Mouse (Mus musculus): ENCODE results near the gene Crat. TPM values are rescaled to one million over a fixed set of nuclear protein-coding genes. Genes with fewer than 3 reads are reported as not detected.
A peak's percentile ranks its signal among the peaks of the same experiment; 100 is the strongest.

The Crat gene
- 24.3 and 29.0 TPM in 2 replicates for polyA plus RNA-seq (2015; fragmentation: Nextera tagmentation; extraction: Ambion mirVana)

- Histone ChIP-seq H3K4me3 (replicated peaks) (peak within 1 kb of the TSS; percentile 100), H3K4me1 (replicated peaks) (peaks cover 58% of the 10 kb centered on the region), H3K27ac (replicated peaks) (peak within 1 kb of the TSS; percentile 96), H3K27me3 (no peaks in the 10 kb centered on the region), H3K4me2 (peak within 1 kb of the TSS; percentile 89), H3K36me3 (replicated peaks) (peaks cover 17% of the 10 kb centered on the region), H3K9me3 (replicated peaks) (no peaks in the 10 kb centered on the region), H3K9ac (peak within 1 kb of the TSS; percentile 100)
- peak; percentile 89 for ATAC-seq (ENCODE audit: insufficient read depth)
- under 1% methylated on average over 58 of the region's 58 CpGs for WGBS (ENCODE audit: insufficient replicate concordance)
Observed at GRCm38 (mm10) chr2:30415157-30415935, at the start of gene Crat. TSS of gene Crat (minus strand) at chr2:30415813.

GRCm38 (mm10) chr2:30464411-30464810 is 48.8 kb upstream of the Crat start:
- Histone ChIP-seq H3K4me2 (peak overlapping the region; percentile 61), H3K4me3 (replicated peaks) (peak overlapping the region; percentile 54), H3K9ac (peak overlapping the region; percentile 3; the same call in 1 of the 2 replicates), H3K27ac (replicated peaks) (peak overlapping the region; percentile 43; the same call in 1 of the 2 replicates), H3K4me1 (replicated peaks) (peaks cover 19% of the 10 kb centered on the region), H3K9me3 (replicated peaks) (no peaks in the 10 kb centered on the region), H3K36me3 (replicated peaks) (no peaks in the 10 kb centered on the region), H3K27me3 (peaks cover 23% of the 10 kb centered on the region)
- no peak for ATAC-seq (ENCODE audit: insufficient read depth)
- WGBS (ENCODE audit: insufficient replicate concordance), result 37% methylated on average over 5 of the region's 5 CpGs

DNA sequence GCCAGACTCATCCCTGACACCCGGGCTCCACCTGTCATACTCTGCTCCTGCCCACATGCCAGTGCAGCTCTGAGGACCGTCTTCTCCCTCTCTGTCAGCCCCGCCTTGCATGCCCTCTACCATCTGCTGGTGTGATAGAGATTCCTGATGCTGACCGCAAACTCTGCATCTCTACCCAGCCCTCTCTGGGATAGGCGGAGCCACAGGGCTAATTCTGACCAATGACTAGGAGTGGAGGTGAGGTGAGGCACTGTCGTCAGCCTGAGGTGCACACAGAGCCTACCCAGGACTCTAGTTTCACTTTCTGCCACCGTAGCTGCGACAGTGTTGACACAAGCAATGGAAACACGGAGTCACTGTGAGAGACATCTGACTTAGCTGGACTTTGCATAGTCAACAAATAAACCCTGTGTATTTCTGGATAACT is 48.3 kb upstream of the Crat start:
- H3K36me3 ChIP-seq (replicated peaks), result 0 out of 2 replicates have a peak, but pooled peaks cover 4% of the 10 kb centered on the region
- H3K4me1 ChIP-seq (replicated peaks), result peaks cover 19% of the 10 kb centered on the region
- H3K4me3 ChIP-seq (replicated peaks), result peak overlapping the region; percentile 54
- peak overlapping the region; percentile 61; the same call in 1 of the 2 replicates for H3K27ac ChIP-seq (replicated peaks)
- peak; percentile 94 for ATAC-seq (ENCODE audit: insufficient read depth)
- peaks cover 18% of the 10 kb centered on the region for H3K27me3 ChIP-seq
- peak overlapping the region; percentile 3; the same call in 1 of the 2 replicates for H3K9ac ChIP-seq
- H3K9me3 ChIP-seq (replicated peaks), result no peaks in the 10 kb centered on the region
- under 1% methylated on average over 9 of the region's 9 CpGs for WGBS (ENCODE audit: insufficient replicate concordance)
- peak overlapping the region; percentile 61 for H3K4me2 ChIP-seq

GRCm38 (mm10) chr2:30463341-30463761 is 47.7 kb upstream of the Crat start:
- H3K27me3 ChIP-seq, result peaks cover 13% of the 10 kb centered on the region
- 18% methylated on average over 5 of the region's 5 CpGs for WGBS (ENCODE audit: insufficient replicate concordance)
- H3K4me1 ChIP-seq (replicated peaks), result peaks cover 19% of the 10 kb centered on the region
- H3K9me3 ChIP-seq (replicated peaks), result no peaks in the 10 kb centered on the region
- peak overlapping the region; percentile 3; the same call in 1 of the 2 replicates for H3K9ac ChIP-seq
- 0 out of 2 replicates have a peak, but pooled peaks have one; percentile 1 for ATAC-seq (ENCODE audit: insufficient read depth)
- peak overlapping the region; percentile 54 for H3K4me3 ChIP-seq (replicated peaks)
- H3K27ac ChIP-seq (replicated peaks), result peak overlapping the region; percentile 61; the same call in 1 of the 2 replicates
- peak overlapping the region; percentile 61 for H3K4me2 ChIP-seq
- H3K36me3 ChIP-seq (replicated peaks), result 0 out of 2 replicates have a peak, but pooled peaks cover 5% of the 10 kb centered on the region

GRCm38 (mm10) chr2:30459241-30459640 is 43.6 kb upstream of the Crat start:
- Histone ChIP-seq H3K4me3 (replicated peaks) (no peak overlapping the region), H3K27me3 (no peaks in the 10 kb centered on the region), H3K4me2 (no peak overlapping the region), H3K27ac (replicated peaks) (no peak overlapping the region), H3K36me3 (replicated peaks) (0 out of 2 replicates have a peak, but pooled peaks cover 5% of the 10 kb centered on the region), H3K9ac (no peak overlapping the region), H3K9me3 (replicated peaks) (no peaks in the 10 kb centered on the region), H3K4me1 (replicated peaks) (peaks cover 14% of the 10 kb centered on the region)
- no peak for ATAC-seq (ENCODE audit: insufficient read depth)
- 82% methylated on average over 6 of the region's 6 CpGs for WGBS (ENCODE audit: insufficient replicate concordance)

DNA sequence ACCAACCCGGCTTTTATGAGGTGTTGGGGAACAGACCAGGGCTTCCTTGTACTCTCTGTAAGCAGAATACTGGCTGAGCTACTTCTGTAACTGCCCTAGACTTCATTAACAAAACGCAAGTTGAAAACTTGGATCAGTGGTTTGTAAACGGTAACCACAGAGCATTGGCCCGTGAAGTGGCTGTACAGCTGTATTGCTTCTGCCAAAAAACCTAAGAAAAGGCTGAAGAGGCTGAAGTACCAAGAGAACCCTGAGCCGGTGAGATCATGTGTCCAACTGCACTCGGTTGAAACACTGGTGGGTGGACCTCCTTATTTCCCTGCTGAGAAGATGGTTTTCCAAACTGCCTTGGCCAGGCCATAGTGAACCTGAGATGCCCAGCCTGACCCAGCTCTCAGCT is 42.7 kb upstream of the Crat start:
- Histone ChIP-seq H3K9ac (no peak overlapping the region), H3K27me3 (no peaks in the 10 kb centered on the region), H3K27ac (replicated peaks) (no peak overlapping the region), H3K4me2 (no peak overlapping the region), H3K36me3 (replicated peaks) (peaks cover 10% of the 10 kb centered on the region; the same call in 1 of the 2 replicates), H3K9me3 (replicated peaks) (no peaks in the 10 kb centered on the region), H3K4me1 (replicated peaks) (peaks cover 6% of the 10 kb centered on the region), H3K4me3 (replicated peaks) (no peak overlapping the region)
- ATAC-seq (ENCODE audit: insufficient read depth), result no peak
- WGBS (ENCODE audit: insufficient replicate concordance), result 78% methylated on average over 6 of the region's 6 CpGs

DNA sequence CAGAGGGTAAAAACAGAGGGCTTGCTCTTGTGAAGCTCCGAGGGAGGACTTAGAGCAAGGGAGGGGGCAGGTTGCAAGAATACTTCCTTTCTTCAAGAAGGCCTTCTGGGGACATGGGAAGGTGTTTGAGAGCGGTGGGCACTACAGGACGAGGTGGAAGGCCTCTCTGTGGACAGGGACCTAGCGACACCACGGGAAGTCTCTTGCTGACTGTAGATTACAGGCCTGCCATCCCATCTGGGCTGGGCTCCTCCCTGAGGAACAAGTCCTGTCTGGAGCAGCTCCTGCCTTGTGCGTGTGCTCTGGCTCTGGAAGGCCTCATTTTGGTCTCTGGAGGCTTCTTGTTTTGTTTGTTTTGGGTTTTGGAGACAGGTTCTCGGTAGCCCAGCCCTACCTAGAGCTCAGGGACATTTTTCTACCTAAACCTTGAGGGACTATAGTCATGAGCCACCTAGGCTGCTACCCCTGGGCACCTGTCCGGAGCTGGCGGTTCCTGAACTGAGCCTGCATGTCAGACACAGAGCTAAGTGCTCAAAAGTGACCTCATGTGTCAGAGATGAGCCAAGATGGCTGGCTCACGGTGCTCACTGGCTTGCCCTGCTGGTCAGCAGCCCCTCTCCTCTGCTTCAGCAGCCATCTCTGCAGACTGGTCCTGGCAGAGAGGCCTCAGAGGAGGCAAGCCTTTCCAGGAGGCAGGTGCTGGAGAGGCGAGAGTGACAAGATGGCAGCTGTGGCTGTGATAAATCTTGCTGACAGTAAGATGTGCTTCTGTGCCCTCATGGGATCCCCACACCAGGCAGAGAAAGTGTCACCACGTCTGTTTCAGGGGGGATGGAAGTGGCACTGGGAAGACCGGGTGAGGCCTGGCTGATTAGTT is 40.7 kb upstream of the Crat start:
- H3K4me3 ChIP-seq (replicated peaks), result no peak overlapping the region
- H3K9me3 ChIP-seq (replicated peaks), result no peaks in the 10 kb centered on the region
- no peaks in the 10 kb centered on the region for H3K4me1 ChIP-seq (replicated peaks)
- H3K27ac ChIP-seq (replicated peaks), result no peak overlapping the region
- H3K27me3 ChIP-seq, result no peaks in the 10 kb centered on the region
- H3K4me2 ChIP-seq, result no peak overlapping the region
- WGBS (ENCODE audit: insufficient replicate concordance), result 64% methylated on average over 13 of the region's 13 CpGs
- ATAC-seq (ENCODE audit: insufficient read depth), result no peak
- H3K36me3 ChIP-seq (replicated peaks), result peaks cover 11% of the 10 kb centered on the region; the same call in 1 of the 2 replicates
- no peak overlapping the region for H3K9ac ChIP-seq

DNA sequence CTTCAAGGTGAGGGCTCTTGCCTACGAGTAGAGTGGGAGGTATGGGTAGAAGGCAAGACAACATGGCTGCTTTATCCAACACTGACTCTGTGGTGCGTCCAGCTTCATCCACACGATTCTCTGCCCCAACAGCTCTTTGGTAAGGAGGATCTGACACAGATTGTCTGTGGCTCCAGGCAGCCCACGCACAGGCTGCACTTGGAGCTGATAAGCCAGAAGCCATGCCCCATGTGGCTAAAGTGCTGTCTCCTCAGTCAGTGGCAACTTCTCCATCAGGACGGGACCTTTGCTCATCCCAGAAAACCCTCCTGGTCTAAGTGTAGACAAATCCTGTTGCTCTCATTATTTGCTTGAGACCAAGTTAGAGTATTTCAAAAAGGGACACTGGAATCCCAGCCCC is 39.0 kb upstream of the Crat start:
- WGBS (ENCODE audit: insufficient replicate concordance), result 36% methylated on average over 5 of the region's 5 CpGs
- Histone ChIP-seq H3K9ac (no peak overlapping the region), H3K4me3 (replicated peaks) (no peak overlapping the region), H3K36me3 (replicated peaks) (peaks cover 26% of the 10 kb centered on the region), H3K27ac (replicated peaks) (no peak overlapping the region), H3K9me3 (replicated peaks) (0 out of 2 replicates have a peak, but pooled peaks cover 3% of the 10 kb centered on the region), H3K4me1 (replicated peaks) (no peaks in the 10 kb centered on the region), H3K4me2 (no peak overlapping the region), H3K27me3 (no peaks in the 10 kb centered on the region)
- ATAC-seq (ENCODE audit: insufficient read depth), result no peak

DNA sequence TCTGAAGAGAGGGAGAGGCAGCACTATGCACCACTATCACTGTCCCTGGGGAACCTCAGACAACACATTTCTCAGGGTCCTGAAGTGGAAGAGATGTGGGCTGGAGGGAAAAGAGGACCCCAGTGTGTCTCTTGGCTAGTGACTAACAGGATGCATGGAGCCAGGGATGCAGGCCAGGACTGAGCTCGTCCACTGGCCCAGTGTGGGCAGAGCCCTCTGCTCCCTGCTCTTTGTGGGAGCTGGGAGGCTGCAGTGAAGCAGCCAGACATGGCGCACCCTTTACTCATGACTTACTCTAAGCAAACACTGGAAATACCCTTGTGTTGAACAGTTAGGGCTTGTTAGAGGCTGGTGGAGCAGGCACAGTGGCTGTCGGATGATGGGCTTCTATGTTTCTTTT is 38.0 kb upstream of the Crat start:
- no peak overlapping the region for H3K27ac ChIP-seq (replicated peaks)
- no peak overlapping the region for H3K4me3 ChIP-seq (replicated peaks)
- H3K4me2 ChIP-seq, result no peak overlapping the region
- H3K9me3 ChIP-seq (replicated peaks), result 0 out of 2 replicates have a peak, but pooled peaks cover 6% of the 10 kb centered on the region
- H3K36me3 ChIP-seq (replicated peaks), result peaks cover 31% of the 10 kb centered on the region
- no peaks in the 10 kb centered on the region for H3K27me3 ChIP-seq
- no peaks in the 10 kb centered on the region for H3K4me1 ChIP-seq (replicated peaks)
- H3K9ac ChIP-seq, result no peak overlapping the region
- WGBS (ENCODE audit: insufficient replicate concordance), result 84% methylated on average over 3 of the region's 3 CpGs
- no peak for ATAC-seq (ENCODE audit: insufficient read depth)

GRCm38 (mm10) chr2:30451525-30451924 is 35.9 kb upstream of the Crat start:
- WGBS (ENCODE audit: insufficient replicate concordance), result 81% methylated on average over 3 of the region's 3 CpGs
- H3K9ac ChIP-seq, result no peak overlapping the region
- no peaks in the 10 kb centered on the region for H3K27me3 ChIP-seq
- 0 out of 2 replicates have a peak, but pooled peaks cover 6% of the 10 kb centered on the region for H3K9me3 ChIP-seq (replicated peaks)
- no peak for ATAC-seq (ENCODE audit: insufficient read depth)
- H3K4me1 ChIP-seq (replicated peaks), result 0 out of 2 replicates have a peak, but pooled peaks cover 2% of the 10 kb centered on the region
- H3K4me3 ChIP-seq (replicated peaks), result no peak overlapping the region
- no peak overlapping the region for H3K27ac ChIP-seq (replicated peaks)
- peaks cover 52% of the 10 kb centered on the region for H3K36me3 ChIP-seq (replicated peaks)
- no peak overlapping the region for H3K4me2 ChIP-seq
